Mouse (Mus musculus) E14TG2a.4 (cell line): ENCODE data around the gene Ccl17.

Source experiments
- CTCF ChIP-seq: conservative IDR thresholded peaks from 2 replicates; pipeline ENCODE4 v1.5.1; 2014; ENCODE audit warnings: low read length
- NANOG ChIP-seq: IDR thresholded peaks from 2 replicates; pipeline ENCODE4 v1.6.1; 2014; ENCODE audit warnings: borderline replicate concordance, low read length, mixed read lengths

GRCm38 (mm10) chr8:94771941-94772670 lies 38.1 kb upstream of the Ccl17 start, which contains the start of gene Cx3cl1:
- TF ChIP-seq CTCF (no peak), NANOG (no peak)
